Comparison of ENCODE assay signal across 15 mouse cellular contexts in genomic region chr9:112230716-112231361, GRCm38 (mm10). TPM values are rescaled to one million over a fixed set of nuclear protein-coding genes. Genes with fewer than 3 reads are reported as not detected.
DNase-seq lines count a peak whose midpoint lies in the region; ATAC-seq and TF ChIP-seq lines count a peak whose summit lies in the region.
"Had no signal": no experiment of that assay in that cellular context is flagged by ENCODE, and none has a peak within 500 bp of the region (broad histone marks: within the 10 kb centered on the region; RNA-seq: fewer than 3 reads in every experiment).

No protein-coding gene starts in this region.

- no peaks in the 10 kb centered on the region for H3K27me3 ChIP-seq in midbrain, postnatal 0 days (ENCODE audit: insufficient read depth, low read length)

- H3K36me3 ChIP-seq in midbrain, postnatal 0 days (ENCODE audit: insufficient read depth, low read length): no peaks in the 10 kb centered on the region
- H3K36me3 ChIP-seq: embryonic facial prominence, embryonic 13.5 days; kidney, embryonic 15.5 days; limb, embryonic 15.5 days had no signal

- no peak for ATAC-seq in midbrain, postnatal 0 days (ENCODE audit: low FRiP score)
- ATAC-seq in frontal cortex, adult (ENCODE audit: low TSS enrichment): no peak
- ATAC-seq: liver, postnatal 0 days had no signal

- intact Hi-C loops in left cerebral cortex, adult 2 months (cut with DNase I): loop anchor here (5.0 to 10.0 kb wide), 8 partner anchors 204 to 1401 kb away; no protein-coding TSS in a partner anchor

- no peaks in the 10 kb centered on the region for H3K9me3 ChIP-seq in midbrain, postnatal 0 days (ENCODE audit: low read length)
- H3K9me3 ChIP-seq: embryonic facial prominence, embryonic 13.5 days; kidney, embryonic 15.5 days; limb, embryonic 15.5 days had no signal

- H3K4me3 ChIP-seq in left cerebral cortex, adult 2 months: peak overlapping the region; percentile 66
- H3K4me3 ChIP-seq in cortical plate, adult 2 months (ENCODE audit: insufficient read depth, low read length): peak overlapping the region; percentile 85
- H3K4me3 ChIP-seq in midbrain, postnatal 0 days (ENCODE audit: low read depth, low read length): peak overlapping the region; percentile 73
- H3K4me3 ChIP-seq: embryonic facial prominence, embryonic 13.5 days; heart, adult 2 months; kidney, embryonic 15.5 days; limb, embryonic 15.5 days had no signal

- H3K9ac ChIP-seq in midbrain, postnatal 0 days (replicated peaks; ENCODE audit: low read length, poor library complexity, severe bottlenecking): peak overlapping the region; percentile 94
- H3K9ac ChIP-seq: embryonic facial prominence, embryonic 13.5 days; kidney, embryonic 15.5 days; limb, embryonic 15.5 days; liver, postnatal 0 days had no signal

- WGBS in midbrain, postnatal 0 days: 72% methylated on average over 4 of the region's 4 CpGs

- H3K27ac ChIP-seq in left cerebral cortex, adult 2 months: peak overlapping the region; percentile 93
- H3K27ac ChIP-seq in cortical plate, adult 2 months (ENCODE audit: insufficient read depth, low read length): peak overlapping the region; percentile 86; the same call in 1 of the 2 replicates
- peak overlapping the region; percentile 96 for H3K27ac ChIP-seq in midbrain, postnatal 0 days (ENCODE audit: low read depth, low read length)
- H3K27ac ChIP-seq: embryonic facial prominence, embryonic 13.5 days; heart, adult 2 months; kidney, embryonic 15.5 days; limb, embryonic 15.5 days had no signal

- TF ChIP-seq CTCF in left cerebral cortex, adult 2 months (IDR thresholded peaks at IDR 0.05): no peak
- no peak for TF ChIP-seq CTCF in cortical plate, adult 2 months (IDR thresholded peaks at IDR 0.05; ENCODE audit: extremely low read depth, insufficient read depth, low read length)
- no peak for TF ChIP-seq CTCF in midbrain, postnatal 0 days (IDR thresholded peaks at IDR 0.05)

- H3K4me2 ChIP-seq in midbrain, postnatal 0 days (ENCODE audit: low read depth, low read length, poor library complexity, severe bottlenecking): peak overlapping the region; percentile 85
- H3K4me2 ChIP-seq: embryonic facial prominence, embryonic 13.5 days; kidney, embryonic 15.5 days; limb, embryonic 15.5 days had no signal

- peaks cover 6% of the 10 kb centered on the region for H3K4me1 ChIP-seq in cortical plate, adult 2 months (ENCODE audit: control insufficient read depth, insufficient read depth, low read length)
- no peaks in the 10 kb centered on the region for H3K4me1 ChIP-seq in midbrain, postnatal 0 days (ENCODE audit: insufficient read depth, low read length)

- DNase-seq in cerebellum, postnatal 10 days: peak; percentile 34 to 58
- no peak for DNase-seq in cerebellum, adult 11 months
- DNase-seq in left cerebral cortex, adult 2 months (ENCODE audit: extremely low spot score in 1 of 2, low spot score in 2 of 2): no peak
- DNase-seq in left cerebral cortex, adult 11 months (ENCODE audit: low spot score): no peak
- DNase-seq in midbrain, postnatal 0 days (ENCODE audit: low spot score): no peak
- DNase-seq: B cell, adult 2 months; heart, adult 2 months; layer of hippocampus, adult 9-11 months; liver, postnatal 0 days; thymus, postnatal 4 days had no signal

- 0 out of 2 replicates have a peak, but pooled peaks have one; percentile 3 for TF ChIP-seq POLR2A in cortical plate, adult 2 months (IDR thresholded peaks at IDR 0.05; ENCODE audit: extremely low read depth, insufficient read depth, low read length)

RNA-seq across cellular contexts. Expression of gene Arpp21, which starts 4.9 kb away (rescaled TPM):
- 100 to 1,000 TPM; 762 to 763 TPM for total RNA-seq in left cerebral cortex, adult 2 months (2021)
- 521 and 601 TPM in 2 replicates for polyA plus RNA-seq in cortical plate, adult 2 months (2012; rRNA removed)
- 89.5 and 91.3 TPM in 2 replicates for total RNA-seq in midbrain, postnatal 0 days (2014; rRNA removed)
- polyA plus RNA-seq in midbrain, postnatal 0 days (2015; fragmentation: Nextera tagmentation; extraction: Ambion mirVana): 56.3 and 58.5 TPM in 2 replicates

Comparison
In these comparisons a context has a peak if more than half of its experiments do, and no peak if none do; other contexts are left out.
1. DNase-seq: peak in cerebellum, postnatal 10 days (2 of 2); none in cerebellum, adult 11 months (single experiment), left cerebral cortex, adult 2 months (0 of 2), left cerebral cortex, adult 11 months (single experiment) and midbrain, postnatal 0 days (single experiment).
2. Peak in every context shown above with its lines, with median percentiles within 50 percentile points of each other: H3K27ac ChIP-seq and H3K4me3 ChIP-seq.